Mouse (Mus musculus) induced T-regulatory cell, adult 2 months (primary cell): ENCODE measurements around the gene Sde2.
A peak's percentile ranks its signal among the peaks of the same experiment; 100 is the strongest.

ENCODE experiments used
- DNase-seq: peaks from one replicate; pipeline ENCODE4 v3.0.0-alpha.2; 2012; ENCODE audit warnings: low read depth

Sde2 gene

GRCm38 (mm10) chr1:180850316-180851270 is at the start of gene Sde2:
Gene Sde2 (plus strand): TSS chr1:180851127.
- DNase-seq: peak; percentile 100

DNA sequence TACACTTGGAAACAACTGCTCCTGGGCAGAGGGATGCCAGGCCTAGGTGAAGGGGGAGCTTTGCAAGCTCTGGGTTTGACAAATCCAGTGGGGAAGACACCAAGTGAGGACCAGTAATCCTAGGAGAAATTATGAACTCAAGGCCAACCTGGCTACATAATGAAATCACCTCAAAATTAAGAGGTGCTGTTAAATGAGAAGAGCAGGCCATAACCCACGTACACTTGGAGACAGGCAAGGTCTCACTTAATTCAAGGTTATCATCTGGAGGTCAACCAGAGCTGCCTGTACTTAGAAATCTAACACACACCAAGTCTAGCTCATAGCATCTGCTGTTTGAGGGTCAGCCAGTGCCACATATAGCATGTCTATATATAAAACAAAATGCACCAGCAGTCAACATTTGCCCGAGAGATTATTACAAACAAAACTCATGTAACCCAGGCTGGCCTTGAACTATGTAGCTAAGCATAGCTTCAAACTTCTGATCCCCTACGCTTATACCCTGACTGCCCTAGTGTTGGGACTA is 49.4 kb upstream of the Sde2 start:
- peak; percentile 27 for DNase-seq

DNA sequence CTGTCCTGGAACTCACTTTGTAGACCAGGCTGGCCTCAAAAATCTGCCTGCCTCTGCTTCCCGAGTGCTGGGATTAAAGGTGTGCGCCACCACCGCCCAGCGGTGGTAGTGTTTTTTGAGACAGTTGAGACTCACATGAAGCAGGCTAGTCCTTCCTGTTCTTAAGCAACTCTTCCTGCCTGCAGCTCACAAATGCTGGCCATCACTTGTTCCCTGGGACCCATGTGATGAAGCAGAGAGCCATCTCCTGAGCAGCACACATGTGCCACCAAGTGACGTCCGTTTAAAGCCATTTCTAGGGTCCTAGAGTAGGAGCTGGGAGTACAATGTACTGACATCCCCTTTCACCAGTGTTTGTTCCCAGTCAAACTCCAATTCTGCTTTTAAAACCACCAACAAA is 47.0 kb upstream of the Sde2 start:
- no peak for DNase-seq

GRCm38 (mm10) chr1:180808831-180809230 is 42.1 kb upstream of the Sde2 start:
- no peak for DNase-seq

GRCm38 (mm10) chr1:180810976-180811375 is 40.0 kb upstream of the Sde2 start:
- DNase-seq: peak; percentile 79

- peak; percentile 75 for DNase-seq
These were observed 39.1 kb upstream of the Sde2 start for GRCm38 (mm10) chr1:180811596-180812462.

GRCm38 (mm10) chr1:180812463-180813408 is 38.2 kb upstream of the Sde2 start:
- peak; percentile 79 for DNase-seq

GRCm38 (mm10) chr1:180813409-180813884 is 37.5 kb upstream of the Sde2 start:
- peak; percentile 97 for DNase-seq

DNA sequence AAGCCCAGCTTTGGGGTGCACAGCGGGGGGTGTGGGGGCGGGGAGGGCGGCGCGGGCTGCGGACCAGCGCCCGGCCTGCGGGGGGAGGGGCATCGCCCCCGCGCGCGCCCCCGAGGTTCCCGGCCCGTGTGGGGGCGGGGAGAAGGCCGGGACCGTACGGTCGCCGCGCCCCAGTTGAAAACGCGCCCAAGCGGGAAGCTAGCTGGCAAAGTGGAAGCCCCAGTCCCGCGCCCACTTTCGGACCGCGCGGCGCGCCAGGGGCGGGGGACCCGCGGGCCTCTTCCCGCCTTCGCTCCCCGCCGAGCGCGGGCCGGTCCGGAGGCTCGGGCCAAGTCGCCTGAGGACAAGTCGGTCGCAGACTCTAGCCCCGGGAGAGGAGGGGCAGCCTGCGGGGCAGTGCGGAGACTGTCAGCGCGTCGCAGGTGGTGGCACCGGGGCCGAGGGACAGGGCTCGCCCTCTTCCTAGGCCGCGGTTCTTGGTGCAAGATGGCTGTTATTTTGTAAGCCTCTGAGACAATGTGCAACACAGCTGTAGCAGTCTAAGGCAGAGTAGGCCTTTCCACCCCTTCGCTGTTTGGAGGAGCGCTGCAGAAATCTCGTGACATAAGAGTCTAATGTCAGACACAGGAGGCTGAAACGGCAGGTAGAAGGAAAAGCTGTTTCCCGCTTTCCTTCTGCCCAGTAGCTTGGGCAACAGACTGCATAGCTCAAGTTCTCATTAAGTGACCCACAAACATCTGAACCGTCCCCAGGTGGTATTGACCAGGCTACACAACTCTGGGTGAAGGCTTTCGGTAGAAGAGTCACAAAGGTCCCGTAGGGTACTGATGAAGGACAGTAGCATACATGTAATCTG is 36.8 kb upstream of the Sde2 start, which contains the start of gene H3f3a:
TSS of gene H3f3a (minus strand) at position 59 of the 856 bp plus-strand sequence.
- no peak for DNase-seq

DNA sequence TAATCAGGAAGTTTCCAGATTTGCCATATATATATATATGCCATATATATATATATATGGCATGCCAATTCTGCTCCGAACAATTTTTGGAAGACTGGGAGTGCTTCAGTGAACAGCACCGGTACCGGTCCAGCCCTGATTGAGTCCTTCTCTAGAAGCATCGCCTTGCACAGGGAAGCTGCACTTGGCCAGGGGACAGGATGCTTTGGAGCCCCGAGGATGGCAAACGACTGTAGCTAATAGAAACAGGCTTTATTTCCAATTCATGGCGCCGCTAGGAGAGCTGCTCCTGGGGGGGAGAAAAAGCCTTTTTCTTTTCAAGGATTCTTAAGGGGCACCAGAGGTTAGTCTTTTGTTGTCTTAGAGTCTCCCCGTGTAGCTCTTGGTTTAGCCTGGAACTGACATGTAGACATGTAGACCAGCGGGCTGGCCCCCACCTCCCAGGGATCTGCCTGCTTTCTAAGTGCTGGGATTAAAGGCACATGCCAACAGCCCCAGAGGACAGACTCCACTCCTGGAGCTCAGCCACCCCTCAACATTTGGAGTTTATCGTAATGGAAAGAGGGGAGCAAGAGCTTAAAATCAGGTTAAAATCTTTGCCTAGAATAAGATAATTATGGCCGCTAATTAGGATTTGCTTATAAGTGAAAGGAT is 35.4 kb upstream of the Sde2 start:
- DNase-seq: no peak

GRCm38 (mm10) chr1:180818000-180818399 is 32.9 kb upstream of the Sde2 start:
- no peak for DNase-seq

- DNase-seq: no peak
These were observed 29.8 kb upstream of the Sde2 start for GRCm38 (mm10) chr1:180821101-180821500.

DNA sequence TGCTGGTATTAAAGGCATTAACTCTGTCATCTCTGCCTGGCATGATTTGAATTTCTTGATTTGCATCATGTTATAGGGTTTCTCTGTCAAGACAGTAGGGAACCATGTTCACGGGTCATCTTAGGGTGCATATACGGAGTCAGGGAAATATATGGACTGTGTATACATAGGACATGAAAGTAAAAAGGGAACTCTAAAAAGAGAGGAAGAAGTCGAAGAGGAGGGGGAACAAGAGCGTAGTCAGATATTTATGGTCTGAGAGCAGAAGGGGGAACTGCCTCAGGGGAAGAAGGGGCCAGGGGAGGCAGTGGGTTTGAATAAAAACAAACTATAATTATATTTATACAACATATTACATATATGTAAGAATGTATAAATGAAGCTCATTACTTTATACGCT is 28.7 kb upstream of the Sde2 start:
- DNase-seq: no peak

DNA sequence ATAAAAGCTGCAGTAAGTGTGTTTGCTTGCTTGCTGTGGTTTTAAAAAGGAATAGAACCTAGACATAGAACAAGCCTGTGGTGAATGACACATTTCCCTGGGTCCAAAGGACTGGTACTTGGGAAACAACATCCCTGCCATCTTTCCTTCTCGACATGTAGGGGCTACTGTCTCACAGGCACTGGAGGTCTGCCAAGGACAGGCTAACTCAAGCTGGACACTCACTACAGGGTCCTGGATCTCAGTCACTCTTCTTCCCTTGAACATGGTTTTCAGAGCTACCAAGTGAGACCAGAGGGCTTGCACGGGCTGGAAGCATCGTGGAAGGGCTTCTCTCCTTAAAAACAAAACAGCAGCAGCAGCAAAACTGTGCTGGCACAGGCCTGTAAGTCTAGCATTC is 27.2 kb upstream of the Sde2 start:
- no peak for DNase-seq

- DNase-seq: no peak
These were observed 26.2 kb upstream of the Sde2 start for GRCm38 (mm10) chr1:180824721-180825120.

DNA sequence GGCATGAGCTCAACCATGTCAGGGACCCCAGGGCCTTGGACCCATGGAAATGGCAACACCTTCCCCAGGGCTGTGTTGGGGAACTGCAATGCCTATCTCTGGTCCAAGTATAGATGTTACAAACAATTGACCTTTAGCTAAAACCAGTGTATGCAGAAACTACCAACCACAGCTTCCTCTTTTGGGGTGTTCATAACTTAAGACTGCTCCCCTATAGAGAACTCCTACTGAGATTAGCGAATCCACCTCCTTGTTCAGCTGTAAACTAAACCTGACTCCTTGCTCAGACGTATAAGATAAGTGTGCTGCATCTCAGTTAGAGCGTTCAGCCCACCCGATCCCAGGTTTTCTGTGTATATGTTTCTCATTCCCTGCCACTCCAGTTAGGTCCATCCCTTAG is 24.3 kb upstream of the Sde2 start:
- no peak for DNase-seq

GRCm38 (mm10) chr1:180829775-180830174 is 21.2 kb upstream of the Sde2 start:
- DNase-seq: peak; percentile 84

DNA sequence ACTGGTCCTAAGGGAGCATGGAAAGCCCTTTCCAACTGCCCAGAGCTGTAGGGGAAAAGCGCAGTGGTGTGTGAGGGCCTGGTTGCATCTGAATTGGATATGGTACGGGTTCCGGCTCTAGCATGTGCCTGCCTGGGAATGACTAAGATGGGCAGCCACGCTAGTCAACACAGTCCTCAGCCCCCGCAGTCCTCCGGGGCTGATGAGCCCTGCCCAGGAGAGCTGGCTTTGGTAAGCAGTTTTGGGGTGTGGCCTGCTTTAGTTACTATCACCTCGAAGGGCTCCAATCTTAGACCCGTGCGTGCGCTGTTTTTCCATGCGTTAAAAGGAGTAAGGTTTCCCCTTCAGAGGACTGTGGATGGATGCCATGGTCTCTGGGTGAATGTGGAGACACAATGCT is 20.8 kb upstream of the Sde2 start:
- no peak for DNase-seq

GRCm38 (mm10) chr1:180830588-180831346 is 20.2 kb upstream of the Sde2 start:
- no peak for DNase-seq
